Mouse (Mus musculus): ENCODE measurements at regions not wholly inside any gene's neighbourhood (a gene's known extent, or its start where the extent isn't known, plus 50 kb on each side); places are given as distances from the start of the nearest gene placed in this dataset.
A peak's percentile ranks its signal among the peaks of the same experiment; 100 is the strongest.

DNA sequence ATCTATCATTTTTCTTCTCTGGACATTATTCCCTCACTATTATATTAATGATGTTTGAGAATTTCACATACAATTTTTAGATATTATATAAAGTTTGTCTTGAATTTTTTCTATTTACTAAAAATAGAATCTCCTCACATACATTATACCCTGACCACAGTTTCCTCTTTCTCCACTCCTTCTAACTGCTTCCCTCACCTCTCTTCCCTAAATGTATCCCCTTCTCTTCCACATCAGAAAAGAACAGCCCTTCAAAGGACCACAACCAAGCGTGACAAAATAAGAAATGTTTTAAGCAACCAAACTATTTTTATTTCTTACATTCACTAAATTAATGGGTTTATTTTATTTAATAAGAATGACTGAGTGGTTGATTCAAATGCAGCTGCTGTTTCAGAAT is 1034.9 kb upstream of the Slc10a2 start:
- Histone ChIP-seq H3K27ac (replicated peaks) (no peak overlapping the region), H3K27me3 (no peaks in the 10 kb centered on the region), H3K4me2 (replicated peaks) (no peak overlapping the region), H3K9ac (no peak overlapping the region), H3K4me1 (no peaks in the 10 kb centered on the region), H3K4me3 (replicated peaks) (no peak overlapping the region), H3K9me3 (replicated peaks) (no peaks in the 10 kb centered on the region), H3K36me3 (no peaks in the 10 kb centered on the region)
- no peak for ATAC-seq (ENCODE audit: insufficient number of reproducible peaks, low FRiP score, low TSS enrichment, low read depth)
- 72% methylated on average over 1 of the region's 1 CpGs for WGBS

DNA sequence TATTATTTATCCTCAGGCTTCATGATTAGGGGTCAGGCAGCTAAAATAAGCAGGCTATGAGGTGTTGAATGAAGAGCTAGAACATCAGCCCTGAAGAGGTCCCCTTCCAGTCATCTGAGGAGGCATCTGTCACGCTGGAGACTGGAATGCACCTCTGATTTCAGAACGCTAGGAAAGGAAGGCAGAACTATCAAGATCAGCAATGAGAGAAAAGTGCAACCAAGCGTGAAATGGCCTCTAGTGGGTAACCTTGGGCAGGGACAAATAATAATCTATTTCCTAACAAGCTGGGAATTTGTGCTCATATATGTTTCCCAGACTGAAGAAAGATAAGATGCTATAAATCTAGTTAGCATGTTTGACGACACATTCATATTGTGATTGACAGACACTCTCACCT is 1034.0 kb upstream of the Slc10a2 start:
- H3K27me3 ChIP-seq, result no peaks in the 10 kb centered on the region
- H3K4me3 ChIP-seq (replicated peaks), result no peak overlapping the region
- no peaks in the 10 kb centered on the region for H3K4me1 ChIP-seq
- H3K36me3 ChIP-seq, result no peaks in the 10 kb centered on the region
- no peak for ATAC-seq (ENCODE audit: insufficient number of reproducible peaks, low FRiP score, low TSS enrichment, low read depth)
- H3K4me2 ChIP-seq (replicated peaks), result no peak overlapping the region
- H3K9me3 ChIP-seq (replicated peaks), result no peaks in the 10 kb centered on the region
- H3K9ac ChIP-seq, result no peak overlapping the region
- no peak overlapping the region for H3K27ac ChIP-seq (replicated peaks)
- WGBS, result 40% methylated on average over 4 of the region's 4 CpGs

DNA sequence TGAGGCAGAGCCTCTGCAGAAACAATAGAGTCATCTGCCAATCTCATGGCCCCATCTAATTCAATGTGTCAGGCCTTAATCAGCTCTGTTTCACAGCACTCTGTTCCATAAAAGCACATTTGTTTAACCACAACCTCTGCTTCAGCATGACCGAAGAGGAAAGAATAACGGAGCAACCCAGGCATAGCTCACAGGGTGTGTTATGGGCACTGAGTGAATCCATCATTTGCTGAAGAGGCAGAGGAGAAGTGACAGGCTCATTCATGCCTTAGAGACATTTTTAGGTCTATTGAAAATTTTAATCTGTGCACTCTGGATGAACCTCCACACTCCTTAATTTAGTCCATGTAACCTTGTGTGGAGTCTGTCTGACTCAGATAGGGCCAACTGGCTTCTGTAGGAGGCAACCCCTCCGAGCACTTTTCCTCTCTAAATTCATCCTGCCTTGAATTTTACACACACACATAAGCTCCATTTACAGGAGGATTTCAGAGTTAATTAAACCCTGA is 1027.1 kb upstream of the Slc10a2 start:
- H3K27ac ChIP-seq (replicated peaks), result no peak overlapping the region
- ATAC-seq (ENCODE audit: insufficient number of reproducible peaks, low FRiP score, low TSS enrichment, low read depth), result no peak
- H3K4me3 ChIP-seq (replicated peaks), result no peak overlapping the region
- no peak overlapping the region for H3K4me2 ChIP-seq (replicated peaks)
- H3K4me1 ChIP-seq, result no peaks in the 10 kb centered on the region
- no peak overlapping the region for H3K9ac ChIP-seq
- no peaks in the 10 kb centered on the region for H3K27me3 ChIP-seq
- no peaks in the 10 kb centered on the region for H3K36me3 ChIP-seq
- H3K9me3 ChIP-seq (replicated peaks), result no peaks in the 10 kb centered on the region
- 25% methylated on average over 3 of the region's 3 CpGs for WGBS

DNA sequence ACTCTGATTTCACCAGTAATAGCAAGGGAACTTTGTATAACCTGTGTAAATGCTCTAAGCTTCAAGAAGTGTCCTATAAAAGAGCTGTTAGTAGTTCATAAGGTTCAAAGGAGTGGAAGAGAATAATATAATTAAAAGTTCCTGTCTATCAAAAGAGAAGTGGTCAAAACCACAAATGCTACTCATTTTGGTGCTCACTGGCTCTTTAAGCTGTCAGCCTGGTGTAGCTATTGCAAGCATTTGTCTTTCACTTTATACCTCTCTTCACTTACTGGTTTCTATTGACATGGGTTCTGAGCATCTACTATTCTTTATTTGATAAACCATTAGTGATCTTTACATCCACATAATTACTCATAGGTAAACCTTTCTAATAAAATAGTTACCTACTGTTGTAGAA is 1020.1 kb upstream of the Slc10a2 start:
- no peak for ATAC-seq (ENCODE audit: insufficient number of reproducible peaks, low FRiP score, low TSS enrichment, low read depth)
- Histone ChIP-seq H3K4me1 (no peaks in the 10 kb centered on the region), H3K27ac (replicated peaks) (no peak overlapping the region), H3K4me2 (replicated peaks) (no peak overlapping the region), H3K27me3 (no peaks in the 10 kb centered on the region), H3K36me3 (no peaks in the 10 kb centered on the region), H3K9me3 (replicated peaks) (no peaks in the 10 kb centered on the region), H3K4me3 (replicated peaks) (no peak overlapping the region), H3K9ac (no peak overlapping the region)

DNA sequence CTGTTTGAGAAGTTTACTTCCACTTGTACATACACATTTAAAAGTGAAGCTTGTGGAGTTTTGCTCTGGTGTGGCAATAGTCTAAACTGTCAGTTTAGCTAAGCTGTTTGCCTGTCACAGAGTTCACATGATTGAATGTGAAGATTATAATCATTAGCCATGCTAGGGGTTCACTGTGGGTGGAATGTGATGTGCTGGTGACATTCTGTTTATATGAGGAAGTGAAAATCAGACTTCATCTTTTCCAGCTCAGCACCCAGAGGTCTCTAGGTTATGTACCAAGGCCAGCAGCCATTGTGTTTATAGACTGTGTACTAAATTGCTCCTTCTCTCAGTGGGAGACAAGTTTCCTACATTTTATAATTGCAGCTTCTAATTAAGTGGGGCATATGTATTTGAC is 1014.4 kb upstream of the Slc10a2 start:
- Histone ChIP-seq H3K9me3 (replicated peaks) (no peaks in the 10 kb centered on the region), H3K27ac (replicated peaks) (no peak overlapping the region), H3K9ac (no peak overlapping the region), H3K36me3 (no peaks in the 10 kb centered on the region), H3K4me2 (replicated peaks) (no peak overlapping the region), H3K4me1 (no peaks in the 10 kb centered on the region), H3K4me3 (replicated peaks) (no peak overlapping the region), H3K27me3 (no peaks in the 10 kb centered on the region)
- no peak for ATAC-seq (ENCODE audit: insufficient number of reproducible peaks, low FRiP score, low TSS enrichment, low read depth)

DNA sequence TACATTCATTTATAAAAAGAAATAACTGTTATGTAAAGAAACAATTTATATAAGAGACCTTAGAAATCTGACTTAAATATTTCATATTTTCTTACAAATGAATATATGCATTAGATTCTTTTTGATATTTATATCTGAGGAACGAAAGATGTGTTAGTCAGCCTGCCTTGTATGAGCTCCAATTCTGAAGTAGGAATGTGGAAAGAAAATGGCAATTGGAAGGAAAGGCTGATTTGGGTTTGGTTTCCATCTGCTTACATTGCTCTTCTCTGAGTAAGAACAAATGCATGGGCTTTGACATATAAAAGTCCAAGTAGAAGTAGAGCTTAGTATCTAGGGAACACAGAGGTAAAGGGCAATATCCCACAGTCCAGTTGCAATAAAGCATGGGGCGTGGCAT is 1006.2 kb upstream of the Slc10a2 start:
- no peaks in the 10 kb centered on the region for H3K27me3 ChIP-seq
- no peak overlapping the region for H3K27ac ChIP-seq (replicated peaks)
- H3K36me3 ChIP-seq, result no peaks in the 10 kb centered on the region
- no peaks in the 10 kb centered on the region for H3K4me1 ChIP-seq
- no peak overlapping the region for H3K9ac ChIP-seq
- H3K4me2 ChIP-seq (replicated peaks), result no peak overlapping the region
- ATAC-seq (ENCODE audit: insufficient number of reproducible peaks, low FRiP score, low TSS enrichment, low read depth), result no peak
- WGBS, result 80% methylated on average over 2 of the region's 2 CpGs
- H3K9me3 ChIP-seq (replicated peaks), result no peaks in the 10 kb centered on the region
- H3K4me3 ChIP-seq (replicated peaks), result no peak overlapping the region

DNA sequence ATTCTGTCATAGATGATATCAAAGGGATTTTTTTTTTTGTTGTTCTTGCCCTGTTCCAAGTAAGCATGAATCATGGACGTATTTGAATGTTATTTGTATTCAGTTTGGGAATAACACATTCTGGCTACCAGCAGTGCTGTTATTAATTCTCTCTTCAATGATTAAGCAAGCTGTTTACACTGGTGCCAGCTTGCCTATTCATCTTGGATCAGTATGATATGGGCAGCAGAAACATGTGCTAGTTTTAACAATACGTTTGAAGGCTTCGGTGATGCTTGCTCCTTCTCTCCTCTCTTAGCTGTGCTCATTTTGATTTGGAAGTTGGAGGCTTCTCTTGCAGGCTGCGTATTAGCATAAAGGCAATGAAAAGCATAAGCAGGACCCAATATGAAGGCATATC is 984.9 kb upstream of the Slc10a2 start:
- no peaks in the 10 kb centered on the region for H3K27me3 ChIP-seq
- ATAC-seq (ENCODE audit: insufficient number of reproducible peaks, low FRiP score, low TSS enrichment, low read depth), result no peak
- H3K36me3 ChIP-seq, result no peaks in the 10 kb centered on the region
- no peak overlapping the region for H3K4me3 ChIP-seq (replicated peaks)
- H3K4me2 ChIP-seq (replicated peaks), result no peak overlapping the region
- H3K4me1 ChIP-seq, result no peaks in the 10 kb centered on the region
- WGBS, result 83% methylated on average over 4 of the region's 4 CpGs
- H3K27ac ChIP-seq (replicated peaks), result no peak overlapping the region
- no peak overlapping the region for H3K9ac ChIP-seq
- no peaks in the 10 kb centered on the region for H3K9me3 ChIP-seq (replicated peaks)

DNA sequence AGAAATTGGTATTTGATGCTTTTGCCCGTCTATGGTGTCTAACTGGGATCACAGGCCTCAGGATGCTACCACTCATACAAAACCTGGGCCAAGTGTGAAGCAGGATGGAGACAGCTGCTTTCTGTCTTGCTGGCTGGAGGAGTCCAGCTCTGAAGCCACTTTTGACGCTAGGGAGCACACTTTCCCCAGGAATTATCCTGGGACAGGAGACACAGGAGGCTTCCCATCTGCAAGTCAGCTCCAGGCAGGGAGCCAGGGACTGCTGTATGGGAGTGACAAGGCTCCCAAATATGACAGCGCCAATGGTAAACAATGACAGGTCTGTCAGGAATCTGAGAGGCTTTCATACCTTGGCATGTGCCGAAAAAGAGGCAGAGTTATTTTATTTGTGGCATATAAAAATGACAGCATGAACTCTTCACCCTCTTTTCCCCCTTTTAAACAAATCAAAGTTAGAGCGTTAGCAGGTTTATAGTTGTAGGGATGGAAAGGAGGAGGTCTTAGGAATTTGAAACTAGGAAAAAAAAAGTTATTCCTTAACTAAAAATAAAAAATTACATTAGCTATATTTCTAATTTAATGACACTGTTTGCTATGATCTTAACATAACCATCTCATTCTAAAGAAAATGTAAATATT is 938.9 kb upstream of the Slc10a2 start:
- 0 out of 2 replicates have a peak, but pooled peaks have one; percentile 51 for ATAC-seq (ENCODE audit: insufficient number of reproducible peaks, low FRiP score, low TSS enrichment, low read depth)

DNA sequence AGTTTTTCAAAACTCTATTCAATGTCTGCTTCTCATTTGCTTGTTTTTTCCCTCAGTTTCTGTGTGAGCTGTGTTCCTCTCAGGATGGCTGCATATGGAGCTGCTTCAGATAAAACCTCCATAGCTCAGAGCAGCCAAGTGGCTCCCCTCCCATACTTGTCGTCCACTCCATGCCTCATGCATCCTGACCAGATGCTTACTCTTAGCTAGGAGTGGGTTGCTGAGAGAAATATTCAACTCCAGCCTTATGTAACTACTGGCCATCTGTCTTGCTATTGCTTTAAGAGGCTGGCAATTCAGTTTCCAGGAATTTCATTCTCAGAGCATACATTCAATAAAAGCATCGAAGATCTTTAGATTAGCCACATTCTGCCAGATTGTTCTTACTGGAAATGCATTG is 907.1 kb upstream of the Slc10a2 start:
- H3K27me3 ChIP-seq, result no peaks in the 10 kb centered on the region
- WGBS, result 49% methylated on average over 2 of the region's 2 CpGs
- no peaks in the 10 kb centered on the region for H3K9me3 ChIP-seq (replicated peaks)
- no peak for ATAC-seq (ENCODE audit: insufficient number of reproducible peaks, low FRiP score, low TSS enrichment, low read depth)
- H3K4me3 ChIP-seq (replicated peaks), result no peak overlapping the region
- H3K36me3 ChIP-seq, result no peaks in the 10 kb centered on the region
- no peak overlapping the region for H3K4me2 ChIP-seq (replicated peaks)
- no peak overlapping the region for H3K27ac ChIP-seq (replicated peaks)
- no peaks in the 10 kb centered on the region for H3K4me1 ChIP-seq
- H3K9ac ChIP-seq, result no peak overlapping the region

More for the DNA sequence above, 938.9 kb upstream of the Slc10a2 start:
- Histone ChIP-seq H3K27me3 (no peaks in the 10 kb centered on the region), H3K36me3 (no peaks in the 10 kb centered on the region), H3K9ac (no peak overlapping the region), H3K4me1 (no peaks in the 10 kb centered on the region), H3K4me2 (replicated peaks) (no peak overlapping the region), H3K27ac (replicated peaks) (no peak overlapping the region), H3K4me3 (replicated peaks) (no peak overlapping the region), H3K9me3 (replicated peaks) (no peaks in the 10 kb centered on the region)
- WGBS, result 20% methylated on average over 5 of the region's 5 CpGs

DNA sequence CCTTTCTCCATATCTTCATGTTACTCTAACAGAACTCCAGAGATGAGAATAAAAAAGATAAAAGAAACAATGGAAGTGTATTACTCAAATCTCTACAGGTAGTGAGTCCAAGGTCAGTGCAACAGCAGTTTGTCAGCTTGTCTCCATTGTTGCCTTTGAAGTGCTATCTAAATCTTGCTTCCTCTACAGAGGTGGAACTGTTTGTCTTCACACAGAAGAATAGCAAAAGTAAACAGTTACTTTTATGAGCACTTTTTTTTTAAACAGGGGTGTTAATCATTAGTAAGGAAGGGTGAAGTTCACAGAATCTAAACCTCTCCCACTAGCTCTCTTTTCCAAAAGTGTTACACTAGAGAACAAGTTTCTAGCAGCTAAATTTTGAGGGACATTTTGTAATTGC is 906.0 kb upstream of the Slc10a2 start:
- ATAC-seq (ENCODE audit: insufficient number of reproducible peaks, low FRiP score, low TSS enrichment, low read depth), result no peak
- no peak overlapping the region for H3K4me2 ChIP-seq (replicated peaks)
- no peak overlapping the region for H3K4me3 ChIP-seq (replicated peaks)
- no peaks in the 10 kb centered on the region for H3K4me1 ChIP-seq
- H3K9me3 ChIP-seq (replicated peaks), result no peaks in the 10 kb centered on the region
- H3K36me3 ChIP-seq, result no peaks in the 10 kb centered on the region
- no peaks in the 10 kb centered on the region for H3K27me3 ChIP-seq
- no peak overlapping the region for H3K27ac ChIP-seq (replicated peaks)
- no peak overlapping the region for H3K9ac ChIP-seq

DNA sequence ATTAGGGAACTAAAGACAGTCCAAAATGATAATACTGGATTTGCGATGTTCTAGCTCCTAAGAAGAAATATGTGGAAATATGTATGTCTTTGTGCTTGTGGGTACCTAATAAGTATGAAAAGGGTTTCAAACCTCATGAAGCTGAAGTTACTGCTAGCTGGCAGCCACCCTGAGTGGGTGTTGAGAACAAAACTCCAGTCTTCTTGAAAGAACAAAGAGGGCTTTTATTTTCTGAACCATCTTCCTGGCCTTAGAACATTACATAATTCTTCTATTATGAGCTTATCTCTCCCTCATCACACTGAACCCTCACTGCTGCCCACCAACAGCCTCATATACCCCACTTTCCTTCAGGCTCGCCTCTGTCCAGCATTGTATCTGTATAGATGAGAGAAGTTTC is 905.6 kb upstream of the Slc10a2 start:
- H3K4me2 ChIP-seq (replicated peaks), result no peak overlapping the region
- no peak for ATAC-seq (ENCODE audit: insufficient number of reproducible peaks, low FRiP score, low TSS enrichment, low read depth)

DNA sequence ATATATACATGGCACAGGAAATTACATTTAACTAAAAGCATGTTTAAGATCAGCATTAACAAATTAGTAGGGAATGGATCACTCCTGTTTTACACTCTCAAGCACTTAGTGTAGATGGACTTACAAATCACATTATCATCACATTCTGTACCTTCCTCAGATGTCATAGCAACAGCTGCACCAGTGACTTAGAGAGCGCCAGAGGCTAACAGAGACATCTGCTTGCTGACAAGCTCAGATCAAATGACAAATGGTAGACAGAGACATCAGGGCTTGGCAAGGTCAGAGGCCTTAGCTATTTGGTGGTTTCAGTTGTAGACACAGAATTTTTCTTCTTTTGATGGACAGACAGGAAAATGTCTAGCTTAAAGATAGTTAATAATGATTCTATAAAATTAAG is 897.5 kb upstream of the Slc10a2 start:
- Histone ChIP-seq H3K27ac (replicated peaks) (no peak overlapping the region), H3K4me3 (replicated peaks) (no peak overlapping the region), H3K9ac (no peak overlapping the region), H3K9me3 (replicated peaks) (no peaks in the 10 kb centered on the region), H3K4me2 (replicated peaks) (no peak overlapping the region), H3K4me1 (no peaks in the 10 kb centered on the region), H3K27me3 (no peaks in the 10 kb centered on the region), H3K36me3 (no peaks in the 10 kb centered on the region)
- 22% methylated on average over 1 of the region's 1 CpGs for WGBS
- ATAC-seq (ENCODE audit: insufficient number of reproducible peaks, low FRiP score, low TSS enrichment, low read depth), result no peak

More for the DNA sequence above, 905.6 kb upstream of the Slc10a2 start:
- no peak overlapping the region for H3K9ac ChIP-seq
- WGBS, result 66% methylated on average over 2 of the region's 2 CpGs
- H3K4me3 ChIP-seq (replicated peaks), result no peak overlapping the region
- no peaks in the 10 kb centered on the region for H3K27me3 ChIP-seq
- H3K4me1 ChIP-seq, result no peaks in the 10 kb centered on the region
- no peaks in the 10 kb centered on the region for H3K36me3 ChIP-seq
- H3K9me3 ChIP-seq (replicated peaks), result no peaks in the 10 kb centered on the region
- H3K27ac ChIP-seq (replicated peaks), result no peak overlapping the region

Measured in embryonic facial prominence, embryonic 15.5 days (tissue).